Mouse (Mus musculus) forebrain, embryonic 16.5 days (tissue): ENCODE data around the gene Eef1akmt1. TPM values are rescaled to one million over a fixed set of nuclear protein-coding genes. Genes with fewer than 3 reads are reported as not detected.

Experiments used
- ATAC-seq: fragments of 200-750 bp; cut with Nextera tagmentation; 2 replicates; pipeline ENCODE4 v1.8.0; 2017; ENCODE audit warnings: mild to moderate bottlenecking, moderate library complexity
- H3K27ac ChIP-seq: fragments of 300-500 bp; sonication (generic); 2 replicates; pipeline ENCODE4 v1.5.1; 2014; ENCODE audit warnings: low read length, control low read depth
- H3K27me3 ChIP-seq: fragments of 300-500 bp; sonication (generic); replicated peaks from 2 replicates; pipeline ENCODE4 v1.6.1; 2014; ENCODE audit warnings: low read length; ENCODE audit not compliant: control insufficient read depth, insufficient read depth
- H3K36me3 ChIP-seq: fragments of 300-500 bp; sonication (generic); 2 replicates; pipeline ENCODE4 v1.6.1; 2014; ENCODE audit not compliant: control insufficient read depth, insufficient read depth
- H3K4me1 ChIP-seq: fragments of 300-500 bp; sonication (generic); replicated peaks from 2 replicates; pipeline ENCODE4 v1.6.1; 2014; ENCODE audit warnings: low read length; ENCODE audit not compliant: control insufficient read depth, insufficient read depth
- H3K4me2 ChIP-seq: fragments of 300-500 bp; sonication (generic); 2 replicates; pipeline ENCODE4 v1.6.1; 2014; ENCODE audit warnings: mild to moderate bottlenecking, low read length, control low read depth
- H3K4me3 ChIP-seq: fragments of 300-500 bp; sonication (generic); replicated peaks from 2 replicates; pipeline ENCODE4 v1.5.1; 2014; ENCODE audit warnings: mild to moderate bottlenecking, low read length, control low read depth
- H3K9ac ChIP-seq: fragments of 300-500 bp; sonication (generic); replicated peaks from 2 replicates; pipeline ENCODE4 v1.6.1; 2014; ENCODE audit warnings: low read depth, low read length, control low read depth
- H3K9me3 ChIP-seq: fragments of 300-500 bp; sonication (generic); 2 replicates; pipeline ENCODE4 v1.6.1; 2016; ENCODE audit warnings: low read length; ENCODE audit not compliant: control insufficient read depth
- WGBS: fragments of 180-500 bp; shearing (Covaris S2); extraction: QIAGEN DNeasy Blood & Tissue Kit; methylation state at CpG from one replicate; pipeline ENCODE4 v1.1.7; 2014; 5-methylcytosine and 5-hydroxymethylcytosine counted together
- polyA plus RNA-seq: library from polyadenylated mRNA; unstranded; fragments of >200 nt; fragmentation: Nextera tagmentation; extraction: Ambion mirVana; gene quantifications from 2 replicates; pipeline ENCODE4 v1.2.1, GENCODE M21; 2015

Gene Eef1akmt1
- polyA plus RNA-seq, 1 experiment from 2014 or later, result 103 TPM

DNA sequence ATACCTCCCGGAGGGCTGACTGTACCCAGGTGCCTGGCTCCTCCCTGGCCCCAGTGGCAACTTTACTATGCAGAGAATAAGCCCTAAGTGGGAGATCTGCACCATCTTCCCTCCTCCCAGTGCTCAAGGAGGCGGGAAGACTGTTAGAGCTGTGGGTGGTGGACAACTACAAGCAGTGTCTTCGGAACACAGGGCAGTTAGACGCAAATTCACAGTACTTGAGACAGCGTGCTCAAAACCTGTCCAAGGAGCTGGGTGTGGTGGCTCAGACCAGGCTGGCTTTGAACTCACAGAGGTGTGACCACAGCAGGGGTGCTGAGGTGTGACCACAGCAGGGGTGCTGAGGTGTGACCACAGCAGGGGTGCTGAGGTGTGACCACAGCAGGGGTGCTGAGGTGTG lies 17.0 kb downstream of the Eef1akmt1 start:
- no peak overlapping the region for H3K4me2 ChIP-seq
- no peak overlapping the region for H3K4me3 ChIP-seq
- 95% methylated on average over 5 of the region's 5 CpGs for WGBS
- H3K4me1 ChIP-seq, result no peaks in the 10 kb centered on the region
- no peaks in the 10 kb centered on the region for H3K27me3 ChIP-seq
- no peak overlapping the region for H3K27ac ChIP-seq
- no peak for ATAC-seq
- no peak overlapping the region for H3K9ac ChIP-seq
- no peaks in the 10 kb centered on the region for H3K36me3 ChIP-seq
- no peaks in the 10 kb centered on the region for H3K9me3 ChIP-seq

DNA sequence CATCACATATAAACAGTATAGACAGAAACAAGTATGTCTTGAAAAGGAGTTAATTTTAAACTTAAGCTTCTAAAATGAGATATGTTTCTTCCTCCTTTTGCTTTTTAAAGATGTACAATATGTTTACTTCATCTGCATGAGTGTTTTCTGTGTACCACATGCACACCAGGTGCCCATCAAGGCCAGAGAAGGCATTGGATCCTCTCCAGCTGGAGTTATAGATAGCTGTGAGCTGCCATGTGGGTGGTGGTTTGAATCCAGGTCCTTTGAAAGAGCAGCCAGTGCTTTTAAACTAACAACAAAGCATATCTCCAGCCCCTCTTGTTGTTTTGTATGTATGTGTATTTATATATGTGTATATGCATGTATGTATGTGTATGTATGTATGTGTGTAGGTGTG lies 18.5 kb downstream of the Eef1akmt1 start:
- no peak for ATAC-seq
- no peaks in the 10 kb centered on the region for H3K27me3 ChIP-seq
- no peak overlapping the region for H3K9ac ChIP-seq
- H3K9me3 ChIP-seq, result no peaks in the 10 kb centered on the region
- no peak overlapping the region for H3K4me2 ChIP-seq
- H3K36me3 ChIP-seq, result no peaks in the 10 kb centered on the region
- H3K27ac ChIP-seq, result no peak overlapping the region
- no peaks in the 10 kb centered on the region for H3K4me1 ChIP-seq
- H3K4me3 ChIP-seq, result no peak overlapping the region

DNA sequence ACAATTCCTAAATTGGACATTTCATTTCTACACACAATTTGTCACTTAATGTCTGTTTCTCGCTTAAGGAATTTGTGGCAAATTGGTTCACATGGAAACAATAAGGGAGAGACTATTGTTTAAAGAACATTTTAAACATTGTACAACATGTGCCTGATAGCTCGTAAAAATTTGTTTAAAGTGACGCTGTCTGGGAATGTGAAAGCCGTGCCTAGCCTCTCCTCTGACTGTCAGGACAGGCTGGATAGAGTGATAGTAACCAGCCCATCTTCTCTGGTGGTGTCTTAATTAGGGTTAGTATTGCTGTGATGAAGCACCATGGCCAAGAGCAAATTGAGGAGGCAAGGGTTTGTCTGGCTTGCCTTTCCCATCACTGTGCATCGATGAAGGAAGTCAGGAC lies 24.4 kb downstream of the Eef1akmt1 start:
- 93% methylated on average over 5 of the region's 5 CpGs for WGBS
- no peak overlapping the region for H3K4me3 ChIP-seq
- peaks cover 6% of the 10 kb centered on the region; the same call in 1 of the 2 replicates for H3K36me3 ChIP-seq
- ATAC-seq, result no peak
- no peak overlapping the region for H3K27ac ChIP-seq
- no peak overlapping the region for H3K9ac ChIP-seq
- H3K9me3 ChIP-seq, result no peaks in the 10 kb centered on the region
- H3K27me3 ChIP-seq, result no peaks in the 10 kb centered on the region
- no peak overlapping the region for H3K4me2 ChIP-seq
- peaks cover 2% of the 10 kb centered on the region; the same call in 1 of the 2 replicates for H3K4me1 ChIP-seq

DNA sequence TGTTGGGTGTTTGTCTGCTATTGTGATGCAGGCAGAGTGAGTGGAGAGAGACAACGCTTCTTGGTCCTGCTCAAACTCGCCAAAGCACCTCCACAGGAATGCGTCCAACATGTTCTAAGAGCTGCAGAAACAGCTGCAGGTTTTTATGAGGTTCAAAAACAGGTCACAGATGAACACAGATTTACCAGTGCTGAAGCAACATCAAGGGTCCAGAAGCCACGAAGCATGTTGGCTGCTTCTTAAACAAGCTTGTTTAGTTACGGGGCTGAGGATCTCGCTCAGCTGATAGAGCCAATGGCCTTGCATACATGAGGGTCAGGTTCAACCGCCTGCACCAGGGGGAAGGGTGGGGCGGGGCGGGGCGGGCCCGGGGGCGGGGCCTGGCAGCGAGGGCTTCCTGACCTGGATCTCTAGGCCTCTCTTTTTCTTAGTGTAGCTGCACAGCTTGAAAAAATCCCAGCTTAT lies 24.8 kb downstream of the Eef1akmt1 start:
- Histone ChIP-seq H3K27ac (no peak overlapping the region), H3K4me1 (peaks cover 2% of the 10 kb centered on the region; the same call in 1 of the 2 replicates), H3K4me2 (no peak overlapping the region), H3K36me3 (peaks cover 6% of the 10 kb centered on the region; the same call in 1 of the 2 replicates), H3K4me3 (no peak overlapping the region), H3K9me3 (no peaks in the 10 kb centered on the region), H3K27me3 (0 out of 2 replicates have a peak, but pooled peaks cover 2% of the 10 kb centered on the region), H3K9ac (no peak overlapping the region)
- no peak for ATAC-seq
- 34% methylated on average over 13 of the region's 13 CpGs for WGBS

DNA sequence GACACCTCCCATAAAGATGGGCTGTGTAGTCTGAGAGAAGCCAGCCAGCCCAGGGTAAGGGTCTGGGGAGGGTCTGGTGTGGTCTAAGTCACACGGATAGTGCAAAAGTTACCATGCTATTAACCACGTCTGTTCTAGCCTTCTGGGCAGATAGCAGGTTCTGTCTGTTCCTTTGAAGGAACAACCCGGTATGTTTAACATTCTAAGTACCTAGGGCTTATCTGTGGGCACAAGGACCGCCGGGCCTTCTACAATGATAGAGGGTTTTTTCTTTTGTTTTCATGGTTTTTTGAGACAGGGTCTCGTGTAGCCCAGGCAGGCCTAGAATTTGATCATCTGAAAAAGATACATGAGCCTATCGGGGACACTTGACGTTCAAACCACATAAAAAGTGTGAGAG lies 25.3 kb downstream of the Eef1akmt1 start:
- no peak overlapping the region for H3K27ac ChIP-seq
- 90% methylated on average over 8 of the region's 8 CpGs for WGBS
- no peak for ATAC-seq

DNA sequence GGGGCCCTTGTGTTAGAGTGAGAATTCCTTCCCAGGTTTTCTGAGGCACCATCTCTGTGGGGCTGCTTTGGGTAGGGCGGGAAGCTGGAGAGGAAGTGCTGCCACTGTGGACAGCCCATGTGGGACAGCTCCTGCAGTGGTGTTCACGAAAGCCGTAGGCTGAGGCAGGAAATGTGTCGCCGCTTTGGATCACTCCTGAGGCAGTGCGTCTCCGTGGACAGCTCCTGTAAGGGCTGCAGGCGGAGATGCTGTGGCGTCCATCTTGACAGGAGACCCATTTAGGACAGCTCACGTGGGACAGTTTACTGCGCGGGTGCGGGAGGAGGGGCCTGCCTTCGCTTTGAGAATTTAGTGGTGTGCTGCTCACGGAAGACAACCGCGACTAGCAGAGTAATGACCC lies 25.9 kb downstream of the Eef1akmt1 start:
- Histone ChIP-seq H3K9me3 (no peaks in the 10 kb centered on the region), H3K27me3 (peaks cover 2% of the 10 kb centered on the region; the same call in 1 of the 2 replicates), H3K36me3 (peaks cover 6% of the 10 kb centered on the region; the same call in 1 of the 2 replicates), H3K4me1 (peaks cover 2% of the 10 kb centered on the region; the same call in 1 of the 2 replicates), H3K27ac (no peak overlapping the region), H3K9ac (no peak overlapping the region), H3K4me3 (no peak overlapping the region), H3K4me2 (no peak overlapping the region)
- no peak for ATAC-seq
- 86% methylated on average over 17 of the region's 17 CpGs for WGBS

More for the DNA sequence above, 25.3 kb downstream of the Eef1akmt1 start:
- Histone ChIP-seq H3K4me2 (no peak overlapping the region), H3K9me3 (no peaks in the 10 kb centered on the region), H3K9ac (no peak overlapping the region), H3K4me1 (peaks cover 2% of the 10 kb centered on the region; the same call in 1 of the 2 replicates), H3K4me3 (no peak overlapping the region), H3K36me3 (peaks cover 6% of the 10 kb centered on the region; the same call in 1 of the 2 replicates), H3K27me3 (0 out of 2 replicates have a peak, but pooled peaks cover 2% of the 10 kb centered on the region)

DNA sequence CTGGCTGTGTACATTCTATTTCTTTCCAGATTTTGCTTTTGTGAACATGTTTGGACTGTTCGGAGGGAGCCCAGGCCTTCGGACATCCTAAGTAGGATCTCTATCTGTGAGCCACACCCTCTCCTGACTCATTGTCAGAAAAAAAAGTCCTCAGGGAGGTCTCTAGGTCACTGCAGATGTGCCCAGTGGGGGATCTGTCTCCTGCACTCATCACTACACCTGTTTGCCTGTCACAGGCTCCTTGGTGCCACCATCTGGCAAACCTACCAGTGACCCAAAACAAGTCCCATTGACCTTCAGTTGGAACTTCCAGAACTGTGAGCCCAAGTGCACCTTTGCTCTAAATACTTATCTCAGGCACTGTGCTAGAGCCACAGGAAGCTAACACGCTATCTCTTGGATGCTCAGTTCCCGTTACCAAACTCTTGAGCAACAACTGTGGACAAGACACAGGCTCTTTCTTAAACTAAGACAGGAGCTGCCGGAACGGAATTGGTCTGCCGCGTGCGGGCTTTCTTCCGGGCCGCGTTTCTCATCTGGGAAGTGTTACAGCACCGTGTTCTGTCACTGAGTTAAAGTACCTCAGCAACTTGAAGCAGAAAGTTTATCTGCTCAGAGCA lies 27.9 kb downstream of the Eef1akmt1 start:
- 94% methylated on average over 13 of the region's 13 CpGs for WGBS

DNA sequence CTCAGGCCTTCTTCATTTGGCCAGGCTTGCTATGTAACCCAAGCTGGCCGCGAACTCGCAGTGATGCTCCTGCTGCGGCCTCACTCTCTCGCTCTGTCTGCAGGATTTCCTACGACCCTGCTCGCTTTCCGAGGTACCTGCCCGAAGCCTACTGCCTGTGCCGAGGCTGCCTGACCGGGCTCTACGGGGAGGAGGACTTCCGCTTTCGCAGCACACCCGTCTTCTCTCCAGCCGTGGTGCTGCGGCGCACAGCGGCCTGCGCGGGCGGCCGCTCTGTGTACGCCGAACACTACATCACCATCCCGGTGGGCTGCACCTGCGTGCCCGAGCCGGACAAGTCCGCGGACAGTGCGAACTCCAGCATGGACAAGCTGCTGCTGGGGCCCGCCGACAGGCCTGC lies 29.2 kb downstream of the Eef1akmt1 start:
- Histone ChIP-seq H3K4me3 (no peak overlapping the region), H3K9me3 (no peaks in the 10 kb centered on the region), H3K4me2 (no peak overlapping the region), H3K36me3 (peaks cover 6% of the 10 kb centered on the region; the same call in 1 of the 2 replicates), H3K27me3 (peaks cover 2% of the 10 kb centered on the region; the same call in 1 of the 2 replicates), H3K27ac (no peak overlapping the region), H3K4me1 (peaks cover 9% of the 10 kb centered on the region), H3K9ac (no peak overlapping the region)
- WGBS, result 36% methylated on average over 34 of the region's 34 CpGs
- ATAC-seq, result no peak

More for the DNA sequence above, 27.9 kb downstream of the Eef1akmt1 start:
- H3K4me3 ChIP-seq, result no peak overlapping the region
- no peak for ATAC-seq
- H3K4me2 ChIP-seq, result no peak overlapping the region
- H3K9ac ChIP-seq, result no peak overlapping the region
- no peak overlapping the region for H3K27ac ChIP-seq
- H3K9me3 ChIP-seq, result no peaks in the 10 kb centered on the region
- peaks cover 2% of the 10 kb centered on the region; the same call in 1 of the 2 replicates for H3K4me1 ChIP-seq
- peaks cover 2% of the 10 kb centered on the region; the same call in 1 of the 2 replicates for H3K27me3 ChIP-seq
- H3K36me3 ChIP-seq, result peaks cover 6% of the 10 kb centered on the region; the same call in 1 of the 2 replicates

DNA sequence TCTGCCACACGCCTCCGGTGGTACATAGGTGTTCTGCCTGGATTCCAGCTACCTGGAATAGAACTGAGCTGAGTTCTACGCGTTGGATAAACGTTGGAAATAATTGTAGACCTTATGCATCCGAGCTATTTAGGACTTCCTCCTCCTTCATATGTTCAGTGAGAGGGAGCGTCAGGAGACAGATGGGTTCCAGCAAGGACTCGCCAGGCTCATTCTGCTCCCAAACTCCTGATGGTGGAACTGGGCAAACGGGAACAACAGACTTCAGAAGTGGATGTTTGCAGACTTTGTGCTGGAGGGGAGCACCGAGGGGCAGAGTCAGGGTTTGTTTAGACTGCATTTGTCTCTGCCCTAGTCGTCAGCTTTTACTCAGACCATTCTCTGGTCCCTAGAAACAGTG lies 30.7 kb downstream of the Eef1akmt1 start:
- 84% methylated on average over 11 of the region's 11 CpGs for whole genome bisulfite sequencing
- peaks cover 2% of the 10 kb centered on the region; the same call in 1 of the 2 replicates for H3K27me3 ChIP-seq
- peaks cover 15% of the 10 kb centered on the region for H3K4me1 ChIP-seq
- H3K27ac ChIP-seq, result no peak overlapping the region
- no peak overlapping the region for H3K4me2 ChIP-seq
- H3K36me3 ChIP-seq, result peaks cover 6% of the 10 kb centered on the region; the same call in 1 of the 2 replicates
- H3K4me3 ChIP-seq, result no peak overlapping the region
- H3K9ac ChIP-seq, result no peak overlapping the region
- H3K9me3 ChIP-seq, result no peaks in the 10 kb centered on the region
- no peak for ATAC-seq
